Mouse (Mus musculus) c-Kit-positive CD71-negative TER-119-negative erythroid progenitor cells, embryonic 14.5 days (primary cell): ENCODE data around the gene Vps53.
A peak's percentile ranks its signal among the peaks of the same experiment; 100 is the strongest.

Source experiments
- DNase-seq: peaks from one replicate; pipeline ENCODE4 v3.0.0-alpha.2; 2013; ENCODE audit warnings: low read depth

Vps53 gene

DNA sequence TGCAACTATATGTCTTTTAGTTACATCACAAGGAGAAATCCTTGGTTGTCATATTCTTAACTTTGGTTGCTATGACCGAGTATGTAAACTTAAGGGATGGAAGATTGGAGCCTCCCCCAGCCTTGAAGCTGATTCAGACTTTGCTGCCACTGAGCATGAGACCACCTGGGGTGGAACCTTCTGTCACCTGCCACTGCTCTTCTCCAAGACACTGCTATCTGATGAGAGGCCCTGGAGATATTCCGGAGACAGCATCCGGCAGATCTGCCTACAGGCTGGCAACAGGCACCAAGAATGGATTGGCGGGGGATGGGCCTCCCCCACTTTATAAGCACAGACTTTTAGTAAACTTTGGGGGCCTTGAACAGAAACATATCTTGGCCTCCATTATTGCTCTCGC is 127.0 kb downstream of the Vps53 start:
- DNase-seq, result no peak

- no peak for DNase-seq
Measured at GRCm38 (mm10) chr11:76050967-76051512, 128.4 kb downstream of the Vps53 start.

DNA sequence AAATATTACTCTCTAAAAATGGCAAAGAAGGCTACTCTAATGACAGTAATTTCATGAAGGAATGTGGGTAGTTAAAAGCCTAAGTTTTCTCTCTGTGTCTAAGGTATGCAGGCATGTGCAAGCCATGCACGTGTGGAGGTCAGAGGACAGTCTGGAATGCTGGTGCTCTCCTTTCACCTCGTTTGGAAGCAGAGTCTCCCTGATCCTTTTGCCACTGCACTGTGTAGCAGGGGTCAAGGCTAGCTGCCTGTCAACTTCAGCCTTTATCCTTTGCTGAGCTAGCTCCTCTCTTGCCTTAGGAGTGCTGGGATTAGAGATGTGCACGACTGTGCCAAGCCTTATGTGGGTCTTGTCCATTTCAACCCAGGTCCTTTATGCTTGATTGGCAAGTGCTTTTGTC is 128.9 kb downstream of the Vps53 start:
- DNase-seq, result no peak

DNA sequence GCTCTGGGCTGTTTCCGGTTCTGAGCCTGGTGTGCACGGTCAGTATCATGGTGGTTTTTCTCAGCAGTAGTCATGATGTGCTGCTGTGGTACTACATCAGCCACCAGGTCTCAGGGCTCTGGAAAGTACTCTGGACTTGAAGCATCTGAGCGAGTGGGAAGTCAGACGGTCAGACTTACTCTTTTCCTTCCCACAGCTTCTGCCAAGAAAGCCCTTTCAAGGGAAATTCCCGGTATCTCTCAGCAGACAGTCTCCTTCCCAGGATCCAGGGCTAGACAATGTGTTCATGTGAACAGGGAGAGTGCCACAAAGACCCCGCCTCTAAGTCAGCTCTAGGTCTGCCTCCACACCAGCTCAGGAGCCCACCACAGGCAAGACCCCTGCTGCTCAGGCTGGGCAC is 134.1 kb downstream of the Vps53 start:
- no peak for DNase-seq

DNA sequence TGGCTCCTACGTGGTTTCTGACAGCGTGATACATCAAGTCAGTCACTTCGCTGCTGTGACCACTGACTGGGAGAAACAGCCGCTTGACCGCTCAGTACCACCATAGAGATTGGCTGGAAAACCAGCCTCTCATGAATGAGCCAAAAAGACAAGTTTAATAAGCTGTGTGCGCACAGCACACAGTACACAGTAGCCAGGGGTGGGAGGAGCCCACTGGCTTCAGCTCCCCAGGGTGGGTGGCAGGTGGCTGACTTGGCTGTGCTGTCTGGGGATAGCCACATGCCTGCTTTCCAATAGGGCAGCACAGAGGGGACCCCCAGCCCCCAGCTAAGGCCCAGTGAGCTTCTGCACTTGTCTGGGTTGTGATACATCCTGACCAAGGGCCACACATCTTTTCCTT is 135.0 kb downstream of the Vps53 start:
- no peak for DNase-seq

GRCm38 (mm10) chr11:76042882-76043281 is 136.6 kb downstream of the Vps53 start:
- DNase-seq, result no peak

- DNase-seq, result no peak
Measured at GRCm38 (mm10) chr11:76042041-76042638, 137.3 kb downstream of the Vps53 start.

- DNase-seq, result no peak
Measured at GRCm38 (mm10) chr11:76040761-76041376, 138.6 kb downstream of the Vps53 start.

DNA sequence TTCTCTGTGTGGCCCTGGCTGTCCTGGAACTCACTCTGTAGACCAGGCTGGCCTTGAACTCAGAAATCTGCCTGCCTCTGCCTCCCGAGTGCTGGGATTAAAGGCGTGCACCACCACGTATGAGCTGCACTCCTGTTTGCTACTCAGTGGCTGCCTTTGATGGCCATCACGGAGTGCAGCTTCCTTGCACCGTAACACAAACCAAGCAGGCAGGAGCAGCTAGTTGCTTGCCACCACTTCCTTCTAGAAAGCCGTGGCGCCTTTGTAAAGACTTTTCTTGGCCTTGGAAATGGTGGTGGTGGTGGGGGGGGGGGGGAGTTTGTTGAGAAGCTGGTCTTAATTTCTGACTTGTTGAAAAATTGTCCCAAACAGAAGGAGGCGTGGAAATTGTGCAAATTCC is 139.3 kb downstream of the Vps53 start:
- no peak for DNase-seq

- DNase-seq, result no peak
Measured at GRCm38 (mm10) chr11:76039271-76040053, 140.0 kb downstream of the Vps53 start.

- DNase-seq, result no peak
Measured at GRCm38 (mm10) chr11:76037581-76038294, 141.7 kb downstream of the Vps53 start.

GRCm38 (mm10) chr11:76035182-76035581 is 144.3 kb downstream of the Vps53 start:
- no peak for DNase-seq

DNA sequence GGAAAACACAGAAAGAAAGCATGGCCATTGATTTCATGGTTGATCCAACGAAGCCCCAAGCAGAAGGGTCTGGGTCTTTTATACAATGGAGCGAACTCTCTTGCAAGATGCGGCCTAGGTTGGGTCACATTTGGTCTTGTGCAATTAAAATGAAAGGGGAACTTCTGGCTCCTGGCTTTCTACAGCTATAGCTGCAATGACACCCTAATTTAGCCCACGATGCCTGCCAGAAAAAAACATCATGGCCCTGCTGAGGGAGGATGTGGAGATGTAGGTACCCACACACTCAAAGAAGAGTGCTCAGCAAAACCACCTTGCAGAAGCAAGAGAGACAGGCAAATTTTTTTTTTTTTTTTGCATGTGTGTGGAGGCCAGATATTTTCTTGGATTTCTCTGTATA is 145.6 kb downstream of the Vps53 start:
- peak; percentile 50 for DNase-seq

- DNase-seq, result no peak
Measured at GRCm38 (mm10) chr11:76033359-76033758, 146.1 kb downstream of the Vps53 start.

DNA sequence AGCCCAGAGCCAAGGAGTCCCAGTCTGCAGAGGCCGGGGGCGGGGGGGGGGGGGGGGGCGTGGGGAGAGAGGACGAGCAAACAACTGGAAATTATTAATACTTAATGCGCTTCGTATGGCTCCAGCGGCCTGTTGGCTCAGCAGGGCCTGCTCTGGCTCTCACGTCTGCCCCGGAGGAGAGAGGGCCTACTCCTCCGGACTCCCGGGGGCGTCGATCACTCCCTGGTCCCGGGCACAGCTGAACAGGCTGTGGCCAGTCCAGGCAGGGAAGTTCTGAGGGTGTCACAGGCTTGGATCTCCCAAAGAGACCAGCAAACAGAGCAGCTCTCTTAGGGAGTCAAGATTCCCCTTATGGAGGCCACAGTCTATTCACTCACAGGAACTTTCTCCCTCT is 151.4 kb downstream of the Vps53 start:
- DNase-seq, result no peak

DNA sequence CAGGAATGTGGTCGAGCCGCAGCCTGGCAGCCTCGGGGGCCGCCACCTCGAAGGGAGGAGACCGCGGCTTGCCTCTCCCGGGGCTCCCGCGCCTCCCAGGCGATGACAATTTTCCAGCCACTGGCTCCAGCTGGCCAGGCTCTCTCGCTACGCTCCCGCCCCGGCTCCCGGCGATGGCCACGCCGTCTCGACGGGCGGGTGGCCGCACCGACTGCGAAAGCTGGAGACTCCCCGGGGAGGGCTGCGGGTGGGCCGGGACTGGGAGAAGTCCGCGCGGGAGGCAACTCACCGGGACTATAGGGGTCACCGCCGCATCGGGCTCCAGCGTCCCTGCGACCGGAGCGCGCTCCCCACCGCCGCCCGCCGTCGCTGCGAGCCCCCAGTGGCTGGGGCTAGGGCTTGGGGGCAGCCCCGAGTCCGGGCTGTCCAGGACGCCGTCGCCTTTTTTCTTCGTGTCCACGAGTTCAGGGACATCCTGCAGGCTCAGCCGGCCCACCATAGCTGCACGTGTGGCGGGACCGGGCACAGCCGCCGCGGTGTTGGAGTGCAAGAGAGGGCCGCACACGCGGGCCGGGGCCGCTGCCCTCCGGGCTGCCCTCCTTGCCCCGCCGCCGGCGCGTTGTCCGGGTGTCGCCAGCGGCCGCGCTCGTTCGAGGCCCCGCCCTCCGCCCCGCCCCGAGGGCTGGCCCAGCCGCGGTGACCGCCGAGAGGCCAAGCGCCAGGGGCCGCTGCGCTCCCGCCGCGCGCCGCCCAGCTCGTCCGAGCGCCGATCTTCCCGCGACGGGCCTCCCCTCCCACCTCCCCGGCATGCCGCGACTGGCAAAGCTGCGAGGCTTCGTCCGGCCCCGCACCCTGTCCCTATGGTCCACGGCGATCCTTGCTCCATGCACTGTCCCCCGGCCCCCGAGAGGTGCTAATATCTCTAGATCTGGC is 152.0 kb downstream of the Vps53 start, which contains the start of gene Rflnb:
TSS of gene Rflnb (minus strand) at position 644 of the 933 bp plus-strand sequence.
- peak; percentile 62 for DNase-seq

DNA sequence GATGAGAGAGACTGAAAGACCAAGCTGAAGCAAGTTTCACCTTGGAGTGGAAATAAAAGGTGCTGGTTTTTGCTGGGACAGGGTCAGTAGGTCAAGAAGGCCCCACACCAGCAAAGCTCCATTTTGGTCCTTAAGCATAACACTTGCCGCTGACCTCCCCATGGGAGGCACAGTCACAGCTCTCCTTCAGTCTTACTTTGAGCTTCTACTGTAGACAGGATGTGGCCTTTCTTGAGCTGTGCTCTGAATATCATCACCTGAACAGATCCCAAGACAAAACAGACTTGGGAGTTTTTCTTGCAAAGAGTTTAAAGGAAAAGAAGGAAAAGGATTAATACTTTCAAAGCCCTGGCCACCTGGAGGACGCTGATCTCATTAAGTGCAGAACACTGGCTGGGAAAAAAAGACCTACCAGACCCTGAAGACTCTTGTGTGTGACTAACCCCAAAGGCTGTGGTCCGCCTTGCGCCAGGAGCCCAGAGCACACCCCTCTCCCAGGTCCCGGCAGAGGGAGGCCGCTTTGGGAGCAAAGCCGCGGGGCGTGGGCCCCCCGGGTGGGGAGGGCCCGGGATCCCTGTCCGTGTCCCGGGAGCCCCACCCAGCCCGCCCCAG is 152.8 kb downstream of the Vps53 start:
- DNase-seq, result no peak

- DNase-seq, result no peak
Measured at GRCm38 (mm10) chr11:76025080-76025583, 154.3 kb downstream of the Vps53 start.

DNA sequence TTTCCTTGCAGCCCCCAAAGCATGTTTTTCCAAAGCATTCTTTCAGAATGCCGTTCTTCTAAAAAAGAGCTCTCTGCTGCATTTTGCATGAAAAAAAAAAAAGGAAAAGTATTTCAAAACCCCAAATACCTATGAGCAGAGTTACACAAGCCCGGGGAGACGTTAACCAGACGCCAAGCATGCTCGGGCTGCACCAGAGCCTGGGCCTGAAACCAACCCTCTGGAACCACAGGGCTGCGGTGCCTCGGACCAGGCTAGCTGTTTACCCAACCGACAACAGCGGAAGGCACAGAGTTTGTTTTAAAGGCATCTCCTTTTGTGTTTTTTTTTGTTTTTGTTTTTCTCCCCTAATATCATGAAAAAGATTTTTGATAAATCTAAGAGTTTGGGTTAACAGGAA is 158.5 kb downstream of the Vps53 start:
- no peak for DNase-seq

DNA sequence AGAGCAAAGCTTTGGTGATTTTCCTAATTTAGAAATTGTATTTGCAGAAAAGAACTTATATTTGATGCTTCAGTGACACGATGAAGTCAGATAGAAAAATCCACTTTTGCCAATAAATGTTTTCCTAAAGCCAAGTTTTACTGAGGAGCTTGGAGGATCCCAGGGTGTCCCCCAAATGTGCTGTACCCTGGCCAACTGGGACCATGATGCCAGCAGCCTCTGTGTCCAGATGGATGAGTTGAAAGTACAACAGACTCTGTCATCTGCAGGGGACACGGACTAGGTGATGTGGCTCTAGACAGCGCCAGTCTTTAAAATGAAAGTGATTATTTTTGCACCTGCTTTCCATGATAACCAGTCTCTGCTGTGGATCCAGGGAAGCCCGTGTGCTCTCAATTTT is 159.6 kb downstream of the Vps53 start:
- DNase-seq, result no peak

DNA sequence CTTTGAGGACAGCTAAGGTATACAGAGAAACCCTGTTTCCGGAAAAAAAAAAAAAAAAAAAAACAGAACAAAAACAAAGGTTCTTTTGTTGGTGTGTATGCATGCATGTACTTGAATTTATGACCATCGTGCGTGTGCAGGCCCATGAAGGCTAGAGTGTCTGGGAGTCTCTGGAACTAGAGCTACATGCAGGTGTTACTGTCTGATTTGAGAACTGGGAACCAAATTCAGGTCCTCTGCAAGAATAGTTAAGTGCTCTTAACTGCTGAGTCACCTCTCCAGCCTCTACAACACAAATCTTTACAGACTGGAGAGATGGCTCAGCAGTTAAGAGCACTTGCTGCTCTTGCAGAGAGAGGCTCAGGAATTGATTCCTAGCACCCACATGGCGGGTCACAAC is 163.6 kb downstream of the Vps53 start:
- no peak for DNase-seq
